Mouse (Mus musculus): ENCODE measurements around the gene Ikzf5.

The Ikzf5 gene

DNA sequence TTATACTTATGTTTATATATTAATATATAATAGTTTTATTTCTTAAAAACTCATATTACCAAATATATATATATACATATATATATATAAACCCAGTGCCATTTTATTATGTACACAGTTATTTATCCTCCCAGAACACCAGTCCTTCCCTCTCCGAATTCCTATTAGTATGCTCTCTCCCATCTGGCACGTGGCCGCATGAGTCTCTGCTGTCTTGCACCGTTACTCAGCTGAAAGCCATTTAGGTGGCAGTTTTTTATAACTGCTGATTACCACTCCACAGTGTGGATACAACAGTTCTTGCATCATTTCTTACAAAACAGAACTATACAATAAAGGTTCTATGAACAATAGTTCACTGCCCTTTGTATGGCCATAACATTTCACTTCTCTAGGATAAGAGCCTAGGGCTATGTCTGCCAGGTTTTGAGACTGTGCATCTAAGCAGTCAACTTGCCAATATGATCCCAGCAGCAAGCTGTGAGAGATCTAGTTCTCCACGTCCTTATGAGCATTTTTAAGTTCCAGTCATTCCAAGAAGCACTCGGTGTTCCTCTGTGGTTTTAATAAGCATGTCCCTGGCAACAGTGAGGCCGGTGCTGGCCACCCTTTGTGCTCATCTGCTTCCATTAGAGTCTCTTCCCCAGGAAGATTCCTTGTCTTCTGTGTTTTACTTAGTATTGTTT is 64.3 kb downstream of the Ikzf5 start:
- no peak for DNase-seq

Measured in liver (tissue).